Mouse (Mus musculus) left cerebral cortex, postnatal 36 days (tissue): ENCODE data around the gene Ocel1. TPM values are rescaled to one million over a fixed set of nuclear protein-coding genes. Genes with fewer than 3 reads are reported as not detected.
A peak's percentile ranks its signal among the peaks of the same experiment; 100 is the strongest.

ENCODE experiments used
- DNase-seq, 2 experiments: peaks; one replicate each; pipeline ENCODE4 v3.0.0; 2021 to 2022; ENCODE audit warnings: low spot score in 2 of 2, mixed read lengths in 1 of 2
- intact Hi-C: fragments of 180-260 bp; cut with DNase I; formaldehyde crosslinking; loops from one replicate; pipeline ENCODE4 v1.15.1; 2025
- total RNA-seq, 2 experiments: library from RNA; stranded (reverse); gene quantifications; 2 replicates each; pipeline ENCODE4 v1.2.3; 2021

The Ocel1 gene
- total RNA-seq, 2 experiments from 2014 or later = 15.4 to 18.1 TPM

DNA sequence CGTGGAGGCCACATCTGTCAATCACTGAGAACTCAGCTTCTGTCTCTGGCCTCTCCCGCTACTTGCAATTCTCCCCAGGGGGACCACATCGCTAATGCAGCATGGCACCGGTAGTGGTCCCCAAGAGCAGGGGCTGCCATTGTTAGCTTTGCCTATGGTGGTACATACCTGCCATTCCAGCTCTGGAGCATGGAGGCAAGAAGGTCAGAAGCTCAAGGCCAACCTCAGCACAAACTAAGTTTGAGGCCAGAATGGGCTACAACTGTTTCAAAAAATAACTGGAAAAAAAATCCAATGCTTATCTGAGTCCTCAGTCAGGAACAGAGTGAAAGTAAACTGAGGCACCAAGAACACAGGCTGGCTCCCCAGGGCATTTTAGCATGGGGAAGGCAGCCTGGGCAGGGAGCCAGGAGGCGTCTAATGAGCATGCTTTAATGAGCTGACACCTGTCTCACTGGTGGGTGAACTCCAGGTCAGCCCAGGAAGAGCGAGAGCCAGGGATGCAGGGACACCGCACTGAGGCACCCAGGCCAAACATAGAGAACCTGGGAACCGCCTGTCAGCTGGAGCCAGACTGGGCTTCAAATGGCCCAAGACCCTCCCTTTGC lies 5.4 kb downstream of the Ocel1 start:
- DNase-seq = no peak
- intact Hi-C loops = no loop called here

DNA sequence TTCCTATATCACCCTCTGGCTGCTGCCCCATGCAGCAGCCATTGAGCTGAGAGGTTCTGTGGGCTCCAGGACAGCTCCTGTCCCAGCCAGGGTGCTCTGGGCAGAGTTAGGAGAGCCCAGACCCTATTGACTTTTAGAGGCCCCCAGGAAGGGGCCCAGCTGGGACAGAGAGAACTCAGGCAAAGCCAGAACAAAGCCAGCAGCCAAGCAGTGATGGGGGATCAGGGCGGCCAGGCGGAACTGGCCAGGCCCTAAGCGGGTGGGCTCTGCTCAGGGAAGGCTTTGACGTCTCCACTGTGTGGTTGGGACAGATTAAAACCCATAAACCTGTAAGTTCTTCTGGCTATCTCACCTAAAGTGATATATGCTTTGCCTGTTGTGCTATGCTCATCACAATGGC lies 7.9 kb downstream of the Ocel1 start:
- no peak for DNase-seq
- intact Hi-C loops = no loop called here

DNA sequence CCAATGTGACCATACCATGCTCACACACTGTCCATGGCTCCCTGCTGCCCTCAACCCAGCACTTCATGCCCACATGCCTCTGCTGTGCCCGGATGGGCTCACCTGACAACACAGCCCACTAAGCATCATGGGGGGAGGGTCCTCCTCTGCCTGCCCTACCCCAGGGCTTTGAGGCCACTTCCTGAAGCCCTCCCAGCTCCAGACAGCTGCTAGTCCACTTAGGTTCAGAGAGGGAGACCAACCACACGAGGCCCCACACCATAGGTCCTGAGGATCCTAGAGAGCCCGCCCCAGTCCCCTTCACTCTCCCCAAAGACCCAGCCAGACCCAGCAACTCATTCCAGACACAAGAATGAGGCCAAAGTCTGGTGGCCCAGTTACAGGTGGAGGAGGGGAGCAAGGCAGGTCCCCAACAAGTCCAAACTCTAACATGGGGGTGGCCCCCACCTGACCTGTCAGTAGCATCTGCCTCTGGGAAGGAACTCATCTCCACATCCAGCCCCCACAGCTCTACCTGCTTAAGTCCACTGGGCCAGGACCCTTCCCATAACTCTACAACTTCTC lies 8.5 kb downstream of the Ocel1 start:
- intact Hi-C loops = no loop called here
- DNase-seq = no peak

DNA sequence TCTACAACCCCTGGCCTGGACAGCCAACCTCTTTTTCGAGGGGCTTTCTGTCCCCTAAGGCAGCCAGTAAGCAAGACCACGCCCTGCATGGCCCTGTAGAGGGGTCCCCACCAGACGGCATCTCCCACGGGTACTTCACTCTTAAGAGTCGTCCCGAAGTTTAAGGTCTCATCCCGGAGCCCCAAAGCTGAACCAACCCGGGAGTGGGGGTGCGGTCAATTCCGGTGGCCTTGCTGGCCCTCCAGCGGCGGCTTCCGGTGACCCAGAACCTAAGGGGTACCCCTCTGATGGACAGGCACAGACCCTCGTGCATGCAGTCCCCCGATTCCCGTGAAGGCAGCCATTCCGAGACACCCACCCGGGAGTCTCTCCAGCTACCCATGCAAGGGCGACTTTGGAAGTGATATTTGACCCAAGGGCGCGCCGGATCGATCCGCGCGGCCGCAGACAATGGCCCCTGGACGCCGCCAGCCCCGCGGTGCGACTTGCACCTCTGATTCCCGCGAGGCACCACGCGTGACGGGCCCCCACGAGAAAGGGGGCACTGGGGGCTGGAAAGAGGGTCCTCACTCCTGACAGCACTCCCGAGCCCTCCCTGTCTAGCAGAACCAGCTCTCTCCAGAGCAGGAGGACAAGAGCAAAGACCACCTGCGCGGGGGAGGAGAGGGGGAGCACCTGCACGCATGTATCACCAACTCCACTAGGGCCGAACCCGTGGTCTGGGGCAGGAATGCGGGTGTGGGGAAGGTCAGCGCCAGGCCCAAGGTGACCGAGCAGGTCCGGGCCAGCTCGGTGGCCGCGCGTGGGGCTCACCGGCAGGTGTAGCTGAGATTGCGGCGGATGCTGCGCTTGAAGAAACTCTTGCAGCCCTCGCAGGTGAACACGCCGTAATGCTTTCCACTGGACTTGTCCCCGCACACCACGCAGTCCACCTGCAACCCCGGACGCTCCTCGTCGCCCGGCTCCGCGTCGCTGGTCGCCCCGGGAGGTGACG lies 9.4 kb downstream of the Ocel1 start:
- intact Hi-C loops = no loop called here

DNA sequence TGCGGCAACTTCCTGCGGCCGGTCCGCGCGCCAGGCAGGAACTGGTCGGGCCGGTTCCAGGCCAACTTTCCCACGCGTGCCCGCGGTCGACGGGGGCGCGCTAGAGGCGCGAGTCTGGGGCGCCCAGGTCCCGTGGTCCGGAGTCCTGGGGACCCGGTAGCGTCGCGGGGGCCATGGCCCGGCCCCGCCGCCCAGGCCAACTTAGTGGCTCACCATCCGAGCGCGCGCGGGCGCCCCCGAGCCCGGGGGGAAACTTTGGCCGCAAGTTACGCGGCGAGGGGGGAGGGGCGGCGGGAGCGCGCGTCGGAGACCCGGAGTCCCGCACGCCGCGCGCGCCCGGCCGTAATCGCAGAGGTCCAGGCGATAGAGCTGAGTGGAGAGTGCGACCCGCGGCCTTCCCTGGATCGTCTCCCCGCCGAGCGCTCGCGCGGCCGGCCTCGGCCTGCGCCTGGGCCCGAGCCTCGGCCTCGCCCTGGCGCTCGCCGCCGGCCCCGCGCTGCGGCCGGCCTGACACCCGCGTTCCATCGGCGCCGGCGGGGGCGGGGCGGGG lies 10.4 kb downstream of the Ocel1 start, which contains the start of gene Nr2f6:
Gene Nr2f6 (minus strand): TSS at position 540 of the 550 bp plus-strand sequence.
- intact Hi-C loops = no loop called here

More for the DNA sequence above, 9.4 kb downstream of the Ocel1 start:
- DNase-seq = no peak

DNA sequence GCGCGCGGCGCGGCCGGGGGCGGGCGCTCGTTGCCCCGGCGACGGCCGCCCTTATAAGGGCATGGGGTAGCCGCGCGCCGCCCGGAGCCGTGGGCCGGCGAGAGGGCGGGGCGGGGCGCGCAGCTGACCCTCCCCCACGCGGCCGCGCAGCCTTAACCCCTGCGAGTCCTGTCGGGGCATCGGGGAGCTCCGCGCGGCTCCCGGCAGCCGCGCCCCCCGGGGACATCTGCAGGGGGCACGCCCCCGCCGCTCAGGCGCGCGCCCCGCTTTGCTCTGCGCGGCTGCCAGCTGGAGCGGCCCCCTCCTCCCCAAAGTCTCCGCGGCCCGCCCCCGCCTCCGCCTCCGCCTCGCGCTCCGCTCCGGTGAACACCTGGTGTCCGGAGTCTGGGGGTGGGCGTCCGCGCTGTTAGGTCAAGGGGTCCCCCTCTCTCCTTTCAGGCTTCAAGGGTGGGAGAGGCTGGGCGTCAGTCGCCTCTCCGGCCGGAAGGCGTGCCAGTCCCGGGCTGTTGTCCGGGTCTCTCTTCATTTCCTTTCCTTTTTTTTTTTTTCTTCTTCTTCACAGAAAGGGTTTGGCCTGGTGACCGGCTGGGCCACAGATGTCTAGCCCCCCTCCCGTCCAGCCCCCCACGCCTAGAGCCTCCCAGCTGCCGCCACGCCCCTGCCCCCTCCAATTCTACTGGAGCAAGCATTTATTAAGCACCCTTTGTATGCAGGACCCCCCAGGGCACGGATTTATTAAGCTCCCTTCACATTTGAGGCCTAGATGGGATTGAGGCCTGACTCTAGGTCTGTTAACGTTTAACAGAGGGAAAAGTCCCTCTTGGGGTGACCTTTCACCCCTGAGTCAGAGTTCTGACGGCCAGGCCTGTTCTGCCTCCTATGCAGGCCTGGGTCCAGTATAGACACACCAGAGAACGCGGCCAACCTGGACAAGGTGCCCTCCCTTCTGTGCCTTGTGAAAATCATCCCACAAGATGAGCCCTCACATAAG lies 11.2 kb downstream of the Ocel1 start:
- DNase-seq = peak in 1 of 2 experiments; percentile 82
- intact Hi-C loops = no loop called here

More for the DNA sequence above, 10.4 kb downstream of the Ocel1 start, which contains the start of gene Nr2f6:
- peak; percentile 54 to 68 for DNase-seq

DNA sequence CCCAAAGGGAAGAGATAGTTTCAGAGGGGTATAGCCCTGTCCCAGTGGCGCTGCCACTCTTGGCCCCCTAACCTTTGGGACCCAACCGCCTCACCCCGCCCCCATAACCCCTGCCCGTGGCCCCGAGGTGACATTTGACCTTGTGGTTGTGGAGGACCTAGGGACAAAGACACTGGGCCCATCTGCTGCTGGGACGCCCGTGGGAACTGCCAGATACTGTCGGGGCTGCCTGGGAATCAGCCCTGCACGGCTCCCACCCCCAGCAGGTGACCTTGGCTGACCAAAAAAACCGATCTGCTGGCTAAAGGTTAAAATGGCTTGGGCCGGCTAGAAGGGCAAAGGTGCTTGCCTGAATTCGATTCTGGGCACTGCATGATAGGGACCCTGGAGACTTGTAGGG lies 12.3 kb downstream of the Ocel1 start:
- no peak for DNase-seq
- intact Hi-C loops = no loop called here

DNA sequence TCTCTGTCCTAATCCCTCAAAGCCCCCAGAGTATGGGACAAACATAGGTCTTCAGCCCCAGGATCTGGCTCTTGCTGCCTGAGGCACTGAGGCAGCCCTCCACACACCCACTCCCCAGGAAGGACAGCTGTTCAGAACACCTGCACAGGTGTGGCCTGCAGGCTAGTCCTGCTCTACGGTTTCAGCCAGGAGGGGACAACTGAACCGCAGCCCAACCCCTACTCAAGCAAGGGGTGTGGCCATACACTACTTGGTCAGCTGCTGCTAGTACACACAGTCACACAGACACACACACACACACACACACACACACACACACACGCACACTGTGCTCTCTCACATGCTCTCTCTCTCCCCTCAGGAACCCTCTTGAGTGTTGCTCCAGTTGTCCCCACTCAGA lies 12.8 kb downstream of the Ocel1 start:
- intact Hi-C loops = no loop called here
- no peak for DNase-seq

DNA sequence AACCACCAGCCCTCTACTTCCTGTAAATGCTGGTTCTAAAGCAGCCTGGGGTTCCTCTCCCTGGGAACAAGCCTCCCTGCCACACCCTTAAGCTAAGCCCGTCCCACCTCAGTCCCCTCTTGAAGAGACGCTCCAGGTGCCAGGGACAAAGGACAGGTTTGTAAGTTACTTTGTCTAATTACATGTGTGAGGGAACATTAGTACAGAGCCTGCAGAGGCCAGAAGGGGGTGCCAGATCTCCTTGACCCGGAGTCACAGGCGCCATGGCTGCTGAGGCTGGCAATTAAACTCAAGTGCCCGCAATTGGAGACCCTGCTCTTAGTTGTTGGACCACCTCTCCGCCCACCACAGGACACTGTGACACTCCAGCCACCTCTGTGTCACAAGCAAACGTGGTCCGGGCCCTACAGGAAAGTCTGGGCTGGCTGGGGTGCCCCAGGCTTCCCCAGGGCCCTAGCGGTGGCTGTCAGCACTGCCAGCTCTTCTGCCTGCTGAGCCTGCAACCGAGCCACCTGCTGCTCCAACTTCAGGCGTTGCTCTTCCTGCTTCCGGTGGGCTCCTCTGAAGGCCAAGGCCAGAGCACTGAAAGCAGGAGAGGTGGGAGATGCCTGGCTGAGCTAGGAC lies 14.2 kb downstream of the Ocel1 start:
- intact Hi-C loops = no loop called here
- no peak for DNase-seq

DNA sequence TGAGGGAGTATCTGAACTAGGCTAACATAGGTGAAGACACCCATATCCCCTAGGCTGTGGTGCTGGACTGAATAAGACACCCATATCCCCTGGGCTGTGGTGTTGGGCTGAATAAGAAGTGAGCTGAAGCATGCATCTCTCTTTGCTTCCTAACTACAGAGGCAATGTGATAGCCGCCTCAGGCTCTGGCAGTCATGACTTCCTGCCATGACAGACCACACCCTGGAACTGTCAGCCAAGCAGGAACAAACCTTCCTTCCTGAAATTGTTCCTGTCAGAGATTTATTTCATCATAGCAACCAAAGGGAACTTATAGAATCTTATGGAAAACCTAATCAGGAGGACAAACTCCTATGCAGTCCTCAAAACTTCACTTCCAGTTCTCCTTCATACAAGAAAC lies 17.2 kb downstream of the Ocel1 start:
- DNase-seq = no peak

DNA sequence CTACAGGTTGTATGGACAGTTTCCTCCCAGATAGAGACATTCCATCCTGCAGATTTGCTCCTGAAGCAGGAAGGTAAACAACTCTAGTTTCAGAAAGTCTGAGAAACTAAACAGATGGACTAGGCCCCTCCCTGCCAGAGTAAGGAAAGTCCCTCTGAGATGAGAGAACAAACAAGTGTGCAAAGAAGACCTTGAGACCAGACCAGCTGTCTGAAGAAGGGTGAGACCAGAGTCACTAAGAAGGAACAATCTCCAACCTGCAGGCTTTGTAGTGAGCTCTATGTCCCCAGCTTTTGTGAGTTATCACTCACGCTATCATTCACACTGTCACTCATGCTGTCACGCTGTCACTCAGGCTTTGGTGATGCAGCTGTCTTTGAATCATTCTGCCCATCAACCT lies 20.6 kb downstream of the Ocel1 start:
- no peak for DNase-seq
- intact Hi-C loops = no loop called here

More for the DNA sequence above, 17.2 kb downstream of the Ocel1 start:
- intact Hi-C loops = no loop called here

DNA sequence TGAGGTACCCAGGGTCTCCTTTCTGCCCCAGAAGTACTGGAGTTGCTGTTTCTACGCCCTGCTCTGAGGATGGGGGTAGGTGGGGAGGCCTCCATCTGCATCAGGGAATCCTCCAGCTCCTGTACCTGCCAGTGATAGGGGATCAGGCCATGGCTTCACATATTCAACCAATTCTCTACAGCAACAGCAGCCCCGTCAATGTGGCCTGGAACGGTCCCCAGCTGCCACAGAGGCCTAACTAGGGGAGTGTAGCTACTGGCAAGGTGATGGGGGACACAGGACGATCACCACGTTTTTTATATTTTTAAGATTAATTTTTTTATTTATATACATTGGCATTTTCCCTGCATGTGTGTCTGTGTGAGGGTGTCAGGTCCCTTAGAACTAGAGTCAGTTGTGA lies 21.3 kb downstream of the Ocel1 start:
- intact Hi-C loops = no loop called here

DNA sequence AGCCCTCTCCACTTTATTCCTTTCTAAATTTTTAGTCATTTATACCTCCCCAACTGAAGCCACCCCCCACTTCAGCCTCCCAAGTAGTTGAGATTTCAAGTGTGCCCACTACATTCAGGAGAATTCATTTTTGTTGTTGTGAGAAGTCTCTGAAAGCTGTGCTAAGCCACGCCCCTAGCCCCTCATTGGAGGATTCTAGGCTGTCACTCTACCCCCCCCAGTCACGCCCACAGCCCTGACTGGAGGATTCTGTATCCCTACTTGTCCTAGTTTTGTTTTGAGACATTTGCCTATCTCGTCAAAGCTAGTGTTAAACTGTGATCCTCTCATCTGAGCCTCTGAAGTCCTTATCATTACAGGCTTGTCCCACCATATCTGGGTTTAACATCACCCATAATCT lies 21.8 kb downstream of the Ocel1 start:
- intact Hi-C loops = no loop called here
- peak in 1 of 2 experiments; percentile 5 for DNase-seq

More for the DNA sequence above, 21.3 kb downstream of the Ocel1 start:
- peak in 1 of 2 experiments; percentile 2 for DNase-seq

DNA sequence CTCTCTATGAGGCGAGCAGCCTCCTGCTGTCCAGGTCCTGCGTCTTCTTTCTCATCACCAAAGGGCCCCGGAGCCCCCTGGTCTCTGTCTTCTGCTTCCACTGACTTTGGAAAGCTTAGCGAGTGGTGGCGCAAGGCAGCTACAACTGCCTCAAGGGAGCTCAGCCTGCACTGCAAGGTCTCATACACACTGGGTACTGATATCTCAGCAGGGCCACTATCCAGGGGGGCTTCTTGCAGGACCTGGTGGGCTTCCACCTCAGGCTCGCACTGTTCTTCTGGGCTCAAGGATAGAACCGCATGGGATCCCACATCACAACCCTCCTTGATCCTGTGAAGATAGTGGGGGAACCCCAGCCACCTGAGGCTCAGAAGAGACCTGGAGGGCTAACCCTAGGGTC lies 23.4 kb downstream of the Ocel1 start:
- intact Hi-C loops = no loop called here
- DNase-seq = no peak

DNA sequence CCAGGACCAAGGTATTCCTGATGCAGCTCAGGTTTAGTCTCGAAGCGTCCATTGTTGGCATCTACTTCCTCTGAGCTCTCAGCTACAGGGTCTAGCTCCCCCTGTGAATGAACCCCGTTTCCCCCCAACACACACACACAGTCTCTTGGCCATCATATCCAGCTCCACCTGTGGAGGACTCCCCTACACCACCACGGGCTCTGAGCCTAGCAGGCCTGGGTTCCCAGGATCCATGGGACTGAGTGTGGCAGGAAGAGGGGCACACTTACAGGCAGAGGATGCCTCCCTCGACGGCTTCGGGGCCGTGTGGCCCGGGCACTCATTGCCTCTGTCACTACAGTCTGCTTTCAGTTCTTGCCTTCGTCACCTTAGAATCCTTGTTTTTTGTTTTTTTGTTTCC lies 24.0 kb downstream of the Ocel1 start:
- DNase-seq = no peak
- intact Hi-C loops = loop anchor here (5.0 kb wide), 1 partner anchor 823 kb away; no protein-coding TSS in a partner anchor

DNA sequence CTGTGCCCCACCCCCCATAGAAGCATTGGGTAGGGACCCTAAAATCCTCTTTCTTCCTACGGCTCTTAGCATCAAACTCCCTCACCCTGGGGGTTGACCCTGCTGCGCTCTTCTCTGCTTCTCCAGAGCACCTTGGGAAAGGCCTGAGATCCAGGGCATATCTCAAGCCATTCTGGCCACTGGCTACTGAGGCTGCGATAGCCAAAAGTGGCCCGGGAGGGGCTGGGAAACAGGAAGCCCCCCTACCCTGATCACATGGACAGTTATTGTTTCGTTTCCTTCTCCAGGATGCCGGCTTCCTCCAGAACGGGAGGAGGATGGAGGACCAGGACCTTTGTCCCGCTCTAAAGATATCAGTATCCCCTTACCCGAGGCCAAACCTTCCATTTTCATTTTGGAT lies 24.5 kb downstream of the Ocel1 start, which contains the start of gene Ushbp1:
Gene Ushbp1 (minus strand): TSS at position 174 of the 400 bp plus-strand sequence.
- no peak for DNase-seq
- intact Hi-C loops = loop anchor here (5.0 kb wide), 1 partner anchor 823 kb away; no protein-coding TSS in a partner anchor

DNA sequence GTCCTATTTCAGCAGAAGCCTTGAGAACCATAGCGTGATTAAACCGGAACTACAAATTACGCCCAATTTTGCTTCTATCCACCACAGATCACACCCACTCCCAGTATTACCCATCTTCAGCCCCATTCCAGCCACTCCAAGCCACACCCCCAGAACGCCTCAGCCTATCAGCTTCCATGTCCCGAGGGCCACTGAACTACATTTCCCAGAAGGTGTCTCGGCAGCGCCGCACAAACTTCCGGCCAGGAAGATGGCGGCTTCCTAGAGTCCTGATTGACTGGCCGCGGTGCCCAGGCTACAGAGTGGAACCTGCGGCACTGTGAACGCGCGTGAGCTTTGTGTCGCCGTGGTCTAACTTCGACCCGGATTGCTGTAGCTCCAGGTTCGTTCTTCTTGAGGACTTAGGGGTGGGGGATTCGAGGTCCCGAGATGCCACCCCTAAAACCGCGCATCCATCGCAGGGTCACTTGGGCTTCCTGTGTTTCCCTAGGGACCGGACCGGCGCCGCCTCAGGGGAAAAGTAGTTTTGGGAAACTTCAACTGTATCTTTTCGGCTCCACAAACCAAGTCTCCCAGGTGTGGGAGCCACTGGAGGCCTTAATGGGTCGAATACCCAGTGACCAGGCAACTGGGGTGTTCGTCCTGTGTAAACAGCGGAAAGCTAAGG lies 25.7 kb downstream of the Ocel1 start, which contains the start of gene Babam1:
Gene Babam1 (plus strand): TSS at position 223 of the 667 bp plus-strand sequence.
- DNase-seq = peak; percentile 92
- intact Hi-C loops = loop anchor here (5.0 kb wide), 1 partner anchor 824 kb away; no protein-coding TSS in a partner anchor
